Mouse (Mus musculus): Measurements from ENCODE around the gene 4930455H04Rik.

DNA sequence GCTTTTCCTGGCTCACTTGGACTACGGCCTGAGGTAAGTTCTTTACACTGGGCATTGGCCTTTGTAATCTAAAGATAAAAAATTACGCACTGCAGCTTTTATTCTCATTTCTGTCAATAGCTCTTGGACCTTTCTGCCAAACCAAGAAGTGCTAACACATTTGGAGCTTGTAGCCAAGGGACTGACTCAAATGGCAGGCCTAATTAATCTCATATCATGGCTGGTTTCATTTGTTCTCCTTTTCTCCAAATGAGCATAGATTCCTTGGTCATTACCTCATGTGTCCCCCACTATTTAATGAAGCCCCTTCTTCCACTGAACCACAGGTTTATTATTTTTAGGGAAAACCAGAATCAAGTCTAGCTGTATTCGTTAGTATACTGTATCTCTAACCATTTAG, 20.2 kb downstream of the 4930455H04Rik start:
- no peak for TF ChIP-seq CTCF (IDR thresholded peaks at IDR 0.05; ENCODE audit: insufficient read depth, low read length)
- TF ChIP-seq POLR2A (IDR thresholded peaks at IDR 0.05; ENCODE audit: borderline replicate concordance, extremely low read depth, low read depth, low read length): no peak
